Mouse (Mus musculus) cerebellum, adult 2 months (tissue): ENCODE data around the gene Klf13.

Source experiments
- CTCF ChIP-seq: fragments of 200-500 bp; IDR thresholded peaks from 2 replicates; pipeline ENCODE4 v1.5.1; 2011; ENCODE audit warnings: low read depth, mild to moderate bottlenecking, control low read depth, low read length, moderate library complexity, borderline replicate concordance; ENCODE audit not compliant: insufficient read depth
- POLR2A ChIP-seq: fragments of 200-500 bp; IDR thresholded peaks from 2 replicates; pipeline ENCODE4 v1.6.1; 2011; ENCODE audit warnings: low read length, control low read depth, borderline replicate concordance; ENCODE audit not compliant: insufficient read depth

- TF ChIP-seq CTCF: no peak
- TF ChIP-seq POLR2A: no peak
Measured at GRCm38 (mm10) chr7:63914891-63915290, 23.8 kb downstream of the Klf13 start.
